Mouse (Mus musculus) bone marrow macrophage, adult 2 months (primary cell): Measurements from ENCODE around the gene Slc39a10.

ENCODE experiments used
- CTCF ChIP-seq: IDR thresholded peaks from 2 replicates; pipeline ENCODE4 v1.5.1; 2012; ENCODE audit warnings: low read depth, mild to moderate bottlenecking, low read length, moderate library complexity
- POLR2A ChIP-seq: IDR thresholded peaks from 2 replicates; pipeline ENCODE4 v1.6.1; 2012; ENCODE audit warnings: mild to moderate bottlenecking, low read depth, low read length, borderline replicate concordance

DNA sequence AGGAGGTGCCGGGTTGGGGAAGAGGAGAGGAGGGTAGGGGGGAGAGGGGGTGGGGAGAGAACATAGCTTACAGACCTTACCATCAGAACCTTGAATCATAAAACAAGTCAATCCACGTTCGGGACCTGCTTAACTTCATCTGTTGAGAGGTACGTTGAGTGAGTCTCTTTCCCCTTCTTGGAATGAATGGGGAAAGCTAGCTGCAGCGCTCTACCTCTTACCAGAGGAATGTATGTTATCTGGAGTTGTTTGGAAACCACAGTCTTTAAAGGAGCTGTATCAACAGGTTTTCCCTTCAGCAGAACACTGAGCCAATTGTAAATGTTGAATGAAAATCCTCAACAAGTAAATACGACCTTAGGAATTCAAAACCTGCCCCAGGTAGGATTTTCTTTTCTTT, 4.7 kb downstream of the Slc39a10 start:
- TF ChIP-seq POLR2A (no peak), CTCF (no peak)
